Mouse (Mus musculus) adrenal gland, adult 8-10 months (tissue): ENCODE data around the gene Ddx6. TPM values are rescaled to one million over a fixed set of nuclear protein-coding genes. Genes with fewer than 3 reads are reported as not detected.

Experiments
- DNase-seq: peaks from one replicate; pipeline ENCODE4 v3.0.0; 2022
- total RNA-seq, 4 experiments: library from RNA; stranded (reverse); gene quantifications; 2 replicates each; pipeline ENCODE4 v1.2.4; 2022

Gene Ddx6
- total RNA-seq, 4 experiments from 2014 or later = 142 to 160 (median 152) TPM

DNA sequence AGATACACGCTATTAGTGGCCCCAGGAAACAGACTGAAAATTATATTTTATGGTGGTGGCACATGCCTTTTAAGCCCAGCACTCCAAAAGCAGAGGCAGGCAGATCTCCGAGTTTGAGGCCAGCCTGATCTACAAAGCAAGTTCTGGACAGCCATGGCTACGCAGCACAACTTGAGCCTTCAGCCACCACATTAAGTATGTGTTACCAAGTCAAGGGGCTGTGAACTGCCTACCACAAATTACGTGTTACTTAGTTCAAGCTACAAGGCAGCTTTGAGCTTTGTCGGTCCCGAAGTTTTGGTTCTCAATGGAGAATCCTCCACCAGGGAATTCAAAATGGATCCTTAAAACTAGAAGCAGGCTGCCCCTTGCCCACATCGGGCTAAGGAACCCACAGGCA is 38.4 kb downstream of the Ddx6 start:
- no peak for DNase-seq

DNA sequence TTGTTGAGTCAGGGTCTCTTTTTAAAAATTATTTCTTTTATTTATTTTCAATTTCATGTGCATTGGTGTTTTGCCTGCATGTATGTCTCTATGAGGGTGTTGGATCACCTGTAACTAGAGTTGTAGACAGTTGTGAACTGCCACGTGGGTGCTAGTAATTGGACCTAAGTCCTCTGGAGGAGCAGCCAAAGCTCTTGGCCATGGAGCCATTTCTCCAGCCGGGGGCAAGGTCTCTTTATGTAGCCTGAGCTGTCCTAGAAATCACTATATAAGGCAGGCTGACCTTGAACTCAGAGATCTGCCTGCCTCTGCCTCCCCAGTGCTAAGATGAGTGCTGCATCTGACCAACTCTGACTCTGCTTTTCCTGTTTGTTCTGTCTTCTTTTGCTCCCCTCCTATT is 39.5 kb downstream of the Ddx6 start:
- DNase-seq = no peak

DNA sequence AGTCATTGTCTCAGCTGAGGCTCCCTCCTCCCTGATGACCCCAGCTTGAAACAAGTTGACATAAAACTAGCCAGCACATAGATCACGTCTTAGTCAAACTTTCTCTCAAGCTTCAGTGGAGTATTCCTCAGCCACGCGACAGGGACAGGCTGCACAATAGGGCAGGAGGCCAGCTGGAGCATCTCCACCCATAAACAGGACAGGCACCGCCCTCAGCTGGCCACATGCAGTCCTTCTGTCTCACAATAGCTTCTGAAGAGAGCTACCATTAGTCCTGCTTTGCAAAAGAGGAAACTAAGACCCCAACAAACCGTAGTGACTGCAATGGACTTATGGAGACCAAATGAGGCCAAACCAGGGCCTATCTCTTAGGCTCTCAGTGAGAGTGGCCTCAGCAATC is 40.8 kb downstream of the Ddx6 start:
- no peak for DNase-seq

DNA sequence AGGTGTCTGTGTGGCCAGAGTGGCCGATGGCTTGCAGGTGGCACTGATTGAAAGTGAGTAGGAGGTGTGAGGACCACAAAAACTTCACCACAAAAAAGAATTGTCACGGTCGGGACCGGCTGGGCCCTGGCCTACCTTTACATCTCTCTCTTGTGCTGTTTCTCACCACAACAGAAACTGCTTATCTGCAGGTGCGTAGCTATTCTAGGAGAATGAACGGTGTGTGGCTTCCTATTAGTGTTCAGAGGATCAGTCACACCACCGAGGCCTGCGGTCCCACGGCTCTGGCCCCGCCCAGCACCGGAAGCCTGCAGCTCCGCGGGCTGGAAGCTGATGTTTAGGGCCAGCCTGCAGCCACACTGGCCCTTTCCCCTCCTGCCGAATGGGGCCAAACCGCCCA is 41.2 kb downstream of the Ddx6 start:
- no peak for DNase-seq

DNA sequence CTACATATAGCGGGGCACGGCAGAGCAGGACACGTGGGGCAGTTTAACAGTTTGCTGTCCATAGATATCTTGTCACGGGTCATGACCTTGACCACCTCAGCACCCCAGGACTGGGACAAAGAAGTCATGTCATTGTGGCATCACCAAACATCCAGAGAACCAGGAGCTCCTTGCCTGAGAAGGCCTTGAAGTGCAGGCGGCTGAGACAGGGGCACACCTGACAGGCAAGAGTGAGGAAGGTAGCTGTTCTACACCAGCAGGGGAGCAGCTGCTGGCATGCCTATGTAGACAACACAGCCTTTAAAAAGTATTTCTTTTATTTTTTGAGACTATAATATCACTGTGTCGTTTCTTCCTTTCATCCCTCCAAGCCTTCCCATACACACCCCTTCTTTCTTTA is 41.7 kb downstream of the Ddx6 start:
- DNase-seq = no peak

DNA sequence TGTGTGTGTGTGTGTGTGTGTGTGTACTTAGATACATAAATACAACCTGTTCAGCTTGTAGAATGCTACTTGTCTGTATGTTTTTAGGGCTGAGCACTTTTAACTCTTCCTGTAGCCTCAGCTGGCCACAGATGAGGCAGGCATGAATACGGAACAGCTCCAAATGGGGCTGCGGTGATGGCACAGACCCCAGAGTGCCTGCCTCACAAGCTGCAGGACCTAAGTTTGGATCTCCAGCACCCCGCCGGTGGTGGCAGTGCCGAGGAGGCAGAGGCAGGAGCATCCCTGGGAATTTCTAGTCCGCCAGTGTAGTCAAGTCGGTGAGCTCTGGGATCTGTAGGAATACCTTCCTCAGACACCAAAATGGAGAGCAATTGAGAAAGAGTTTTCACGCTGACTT is 42.3 kb downstream of the Ddx6 start:
- no peak for DNase-seq

DNA sequence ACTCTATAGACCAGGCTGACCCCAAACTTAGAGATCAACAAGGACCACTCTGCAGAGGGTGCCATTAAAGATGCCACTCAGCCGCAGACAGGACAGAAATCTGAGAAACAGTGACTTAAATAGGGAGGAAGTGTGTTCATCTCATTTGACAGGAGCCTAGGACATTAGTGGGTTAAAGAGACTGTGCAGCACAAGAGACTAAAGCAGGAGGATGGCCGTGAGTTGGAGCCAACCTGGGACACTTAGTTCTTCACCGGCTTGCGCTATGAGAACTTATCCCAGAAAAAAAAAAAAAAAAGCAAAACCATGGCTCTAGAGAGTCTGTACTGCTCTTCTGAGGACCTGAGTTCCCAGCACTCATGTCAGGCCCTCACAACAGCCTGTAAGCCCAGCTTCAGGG is 43.0 kb downstream of the Ddx6 start:
- no peak for DNase-seq

DNA sequence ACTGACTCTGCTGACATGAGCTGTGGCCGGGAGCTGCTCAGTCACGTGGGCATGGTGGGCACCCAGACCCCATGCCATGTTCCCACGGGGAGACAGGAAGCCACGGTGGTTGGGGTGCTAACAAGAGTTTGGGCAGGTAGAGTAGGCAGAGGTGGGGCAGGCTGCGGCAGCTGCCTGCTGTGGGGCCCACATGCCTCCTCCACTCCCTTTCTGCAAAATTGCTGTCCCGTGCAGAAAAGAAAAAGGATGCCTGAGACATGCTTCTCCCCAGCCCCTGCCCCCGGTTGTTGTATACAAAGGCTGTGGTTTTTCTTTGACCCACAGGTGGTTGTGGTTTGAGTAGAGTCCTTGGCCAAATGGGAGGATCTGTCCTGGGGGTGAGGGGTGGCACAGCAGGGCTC is 44.2 kb downstream of the Ddx6 start:
- DNase-seq = no peak

DNA sequence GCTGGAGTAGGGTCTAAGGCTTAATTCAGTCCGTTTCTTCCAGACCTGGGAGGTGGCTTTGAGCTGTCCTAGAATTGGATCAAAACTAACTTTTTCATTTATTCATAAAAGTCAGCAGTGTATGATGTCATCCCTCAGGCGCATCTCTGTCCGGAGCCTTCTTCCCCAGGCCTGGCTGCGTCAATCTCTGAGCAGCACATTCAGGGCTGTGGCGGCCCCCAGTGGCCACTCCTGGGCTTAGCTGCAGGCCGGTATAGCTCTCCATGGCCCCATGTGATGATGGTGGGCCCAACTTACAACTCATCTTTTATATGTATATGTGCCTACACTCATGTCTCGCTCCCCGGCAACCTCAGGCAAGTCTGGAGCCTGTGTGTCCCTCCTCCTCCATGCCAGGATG is 47.3 kb downstream of the Ddx6 start:
- peak; percentile 54 for DNase-seq

DNA sequence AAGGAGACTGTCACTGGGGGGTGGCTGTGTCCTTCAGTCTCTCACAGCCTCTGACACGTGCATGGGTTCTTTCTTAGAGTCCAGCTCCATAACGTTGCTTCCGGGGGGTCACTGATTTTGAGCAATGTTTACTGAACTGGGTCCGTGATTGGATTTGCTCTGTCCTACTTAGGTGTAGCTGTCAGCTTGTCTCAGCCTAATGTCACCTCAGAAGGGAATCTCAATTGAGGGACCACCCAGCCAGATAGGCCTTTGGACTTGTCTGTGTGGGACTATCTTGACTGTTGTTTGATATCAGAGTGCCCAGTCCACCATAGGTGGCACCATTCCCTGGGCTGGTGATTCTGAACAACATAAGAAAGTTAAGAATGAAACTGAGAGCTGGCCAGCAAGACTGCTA is 49.2 kb downstream of the Ddx6 start:
- DNase-seq = no peak

DNA sequence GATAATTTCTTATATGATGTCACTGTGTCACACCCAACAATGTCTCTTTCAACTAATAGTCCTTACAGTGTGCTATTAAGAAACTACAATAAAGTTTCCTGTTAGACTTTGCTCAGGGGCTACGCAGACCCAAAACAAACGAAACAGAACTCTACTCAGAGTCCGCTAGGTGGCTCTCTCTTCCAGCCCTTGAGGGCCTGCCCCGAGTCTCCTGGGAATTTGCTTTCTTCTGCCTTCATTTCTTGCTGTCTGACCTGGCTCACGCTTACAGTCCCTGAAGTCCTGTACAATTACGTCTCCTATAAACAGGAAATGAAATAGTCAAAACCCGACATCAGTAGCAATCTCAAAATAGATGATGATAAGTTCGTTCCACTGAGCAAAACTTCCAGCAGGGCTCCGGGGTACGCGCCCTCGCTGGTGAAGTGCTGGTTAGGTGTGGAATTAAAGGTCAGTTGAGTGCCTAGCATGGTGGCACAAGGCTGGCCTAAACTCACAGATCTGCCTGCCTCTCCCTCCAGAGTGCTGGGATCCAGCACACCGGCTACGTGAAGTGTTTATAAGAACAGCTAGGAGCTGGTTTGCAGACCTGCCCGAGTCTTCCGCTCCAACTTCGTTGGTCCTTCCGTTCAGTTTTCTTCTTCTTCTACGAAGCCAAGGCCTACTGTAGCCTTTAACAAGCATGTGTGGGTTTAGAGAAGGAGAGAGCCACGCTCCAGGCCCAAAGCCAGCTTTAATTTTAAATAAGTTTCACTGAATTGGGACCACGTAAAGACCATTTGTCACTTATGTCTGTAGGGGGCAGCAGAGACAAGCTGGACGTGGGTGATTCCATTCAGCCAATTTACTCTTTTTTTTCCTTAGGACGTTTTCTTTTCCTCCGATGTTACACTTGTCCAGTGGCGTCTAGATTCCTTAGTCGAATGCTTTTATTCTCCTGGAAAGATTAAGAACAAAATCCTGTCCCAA is 50.7 kb downstream of the Ddx6 start:
- DNase-seq = no peak

DNA sequence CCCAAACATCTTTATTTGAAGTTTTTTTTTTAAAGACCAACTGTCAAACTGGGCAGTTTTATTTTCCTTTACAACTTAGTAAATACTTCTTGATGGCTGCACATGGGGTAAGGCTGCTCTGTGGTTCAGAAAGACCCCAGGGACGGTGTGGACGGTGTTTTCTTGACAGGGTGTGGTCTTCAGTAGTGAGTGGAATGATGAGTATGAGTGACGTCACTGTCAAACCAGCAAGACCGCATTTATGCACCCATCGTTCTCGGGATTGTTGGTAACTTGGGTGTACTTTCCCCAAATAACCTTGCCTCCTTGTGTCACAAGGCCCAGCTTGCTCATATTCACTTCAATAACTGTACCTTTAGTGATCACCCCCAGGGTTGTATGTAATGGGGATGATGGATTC is 59.0 kb downstream of the Ddx6 start:
- no peak for DNase-seq

DNA sequence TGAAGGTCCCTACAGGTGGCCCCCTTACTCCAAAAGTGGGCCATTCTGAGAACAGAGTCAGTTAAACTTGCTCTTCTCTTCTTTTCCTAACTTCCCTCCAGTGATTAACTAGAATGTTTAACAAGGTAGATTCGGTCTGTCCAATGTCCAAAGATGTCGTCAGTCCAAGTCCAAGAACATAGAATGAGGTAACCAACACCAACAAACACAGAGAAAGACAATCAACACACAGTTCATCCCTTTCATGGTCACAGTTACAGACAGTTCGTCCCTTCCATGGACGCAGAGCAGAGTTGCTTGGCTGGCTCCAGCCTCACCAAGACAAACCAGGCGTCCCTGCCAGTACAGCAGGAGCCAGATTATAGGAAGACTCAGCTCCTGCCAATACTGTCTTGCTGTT is 66.7 kb downstream of the Ddx6 start:
- DNase-seq = no peak

DNA sequence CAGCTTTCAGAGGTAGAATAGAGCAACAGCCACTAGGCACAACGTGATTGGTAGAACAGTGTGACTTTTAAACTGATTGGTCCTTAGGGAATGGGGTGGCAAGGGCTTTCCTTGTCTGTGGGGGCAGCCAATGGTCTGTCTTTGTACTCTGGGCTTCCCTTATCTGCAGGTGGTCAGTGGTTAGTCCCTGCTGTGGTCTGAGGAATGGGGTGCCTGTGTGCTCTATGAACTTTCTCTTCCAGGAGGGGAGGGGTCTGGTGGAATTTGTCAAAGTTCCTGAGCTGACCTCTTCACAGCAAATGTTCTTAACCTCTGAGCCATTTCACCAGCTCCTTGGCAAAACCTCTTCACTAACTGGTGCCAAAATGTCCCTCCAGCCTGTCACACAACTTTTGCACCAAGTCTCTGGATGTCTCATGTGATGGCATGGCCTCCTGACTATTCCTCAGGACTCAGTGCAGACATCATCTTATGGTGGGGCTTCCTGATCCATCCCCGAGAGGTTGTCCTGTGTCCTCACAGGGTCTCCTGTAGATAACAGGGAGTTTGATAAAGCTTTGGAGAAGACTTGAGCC is 67.7 kb downstream of the Ddx6 start:
- DNase-seq = no peak

DNA sequence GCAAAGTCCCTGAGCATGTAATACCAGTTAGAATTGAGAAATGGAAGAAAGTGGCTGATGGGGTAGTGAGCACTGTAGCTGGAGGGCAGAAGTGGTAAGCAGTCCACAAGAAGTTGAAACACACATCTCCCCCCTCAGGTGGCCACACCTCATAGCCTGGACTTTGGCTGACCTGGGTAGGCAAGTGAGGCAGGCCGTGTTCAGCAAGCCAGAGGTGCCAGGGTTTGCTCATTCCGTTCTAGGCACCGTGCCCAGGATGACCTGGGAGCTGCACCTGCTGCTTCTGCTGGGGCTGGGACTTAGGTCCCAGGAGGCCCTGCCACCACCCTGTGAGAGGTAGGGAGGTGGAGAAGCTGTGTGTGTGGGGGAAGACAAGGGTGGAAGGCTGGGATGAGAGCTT is 68.3 kb downstream of the Ddx6 start, which contains the start of gene Treh:
Gene Treh (plus strand): TSS at position 229 of the 400 bp plus-strand sequence.
- DNase-seq = no peak

DNA sequence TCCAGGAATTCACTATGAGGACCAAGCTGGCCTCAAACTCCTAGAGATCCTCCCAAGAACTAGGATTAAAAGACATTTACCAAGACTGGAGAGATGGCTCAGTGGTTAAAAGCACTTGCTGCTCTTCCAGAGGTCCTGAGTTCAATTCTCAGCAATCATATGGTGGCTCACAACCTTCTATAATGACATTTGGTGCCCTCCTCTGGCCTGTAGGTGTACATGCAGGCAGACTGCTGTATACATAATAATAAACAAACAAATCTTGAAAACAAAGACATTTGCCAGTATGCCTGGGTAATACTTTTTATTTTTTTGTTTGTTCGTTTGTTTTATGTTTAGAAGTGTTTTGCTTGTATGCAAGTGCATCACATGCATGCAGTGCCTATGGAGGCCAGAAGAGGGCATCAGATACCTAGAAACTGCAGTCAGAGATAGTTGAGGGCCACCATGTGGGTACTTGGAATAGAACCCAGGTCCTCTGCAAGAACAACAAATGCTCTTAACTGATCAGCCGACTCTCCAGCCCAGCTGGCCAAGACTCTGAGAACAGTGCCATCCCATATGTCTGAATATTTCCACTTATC is 73.7 kb downstream of the Ddx6 start:
- no peak for DNase-seq

DNA sequence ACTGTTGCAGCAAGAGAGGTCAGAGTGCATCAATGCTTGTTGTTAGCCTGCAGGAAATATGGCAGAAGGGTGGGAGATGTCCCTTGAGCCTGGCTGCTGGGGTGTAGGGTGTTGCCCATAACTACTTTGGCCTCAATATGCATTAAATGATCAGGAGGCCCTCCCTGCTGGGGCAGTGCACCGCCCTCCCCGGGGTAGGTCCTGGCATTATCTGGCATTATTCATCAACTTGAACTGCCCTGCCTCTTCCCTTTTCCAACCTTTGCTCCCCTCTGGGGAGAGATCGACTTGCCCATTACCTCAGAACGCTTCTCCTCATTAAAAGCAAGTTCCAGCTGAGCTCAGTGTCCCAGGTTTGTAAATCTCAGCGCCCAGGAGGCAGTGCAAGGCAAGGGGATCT is 74.9 kb downstream of the Ddx6 start:
- no peak for DNase-seq

DNA sequence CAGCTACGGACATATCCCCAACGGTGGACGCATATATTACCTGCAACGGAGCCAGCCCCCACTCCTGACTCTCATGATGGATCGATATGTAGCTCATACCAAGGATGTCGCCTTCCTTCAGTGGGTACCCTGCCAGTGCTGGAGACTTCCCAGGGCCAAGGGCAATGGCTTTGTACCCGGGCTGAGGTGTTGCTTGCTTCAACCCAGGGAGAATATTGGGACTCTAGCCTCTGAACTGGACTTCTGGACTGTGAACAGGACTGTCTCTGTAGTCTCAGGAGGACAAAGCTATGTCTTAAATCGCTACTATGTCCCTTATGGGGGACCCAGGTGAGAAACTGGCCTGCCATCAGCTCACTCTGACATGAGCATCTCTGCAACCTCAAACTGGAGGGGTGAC is 78.4 kb downstream of the Ddx6 start:
- no peak for DNase-seq

DNA sequence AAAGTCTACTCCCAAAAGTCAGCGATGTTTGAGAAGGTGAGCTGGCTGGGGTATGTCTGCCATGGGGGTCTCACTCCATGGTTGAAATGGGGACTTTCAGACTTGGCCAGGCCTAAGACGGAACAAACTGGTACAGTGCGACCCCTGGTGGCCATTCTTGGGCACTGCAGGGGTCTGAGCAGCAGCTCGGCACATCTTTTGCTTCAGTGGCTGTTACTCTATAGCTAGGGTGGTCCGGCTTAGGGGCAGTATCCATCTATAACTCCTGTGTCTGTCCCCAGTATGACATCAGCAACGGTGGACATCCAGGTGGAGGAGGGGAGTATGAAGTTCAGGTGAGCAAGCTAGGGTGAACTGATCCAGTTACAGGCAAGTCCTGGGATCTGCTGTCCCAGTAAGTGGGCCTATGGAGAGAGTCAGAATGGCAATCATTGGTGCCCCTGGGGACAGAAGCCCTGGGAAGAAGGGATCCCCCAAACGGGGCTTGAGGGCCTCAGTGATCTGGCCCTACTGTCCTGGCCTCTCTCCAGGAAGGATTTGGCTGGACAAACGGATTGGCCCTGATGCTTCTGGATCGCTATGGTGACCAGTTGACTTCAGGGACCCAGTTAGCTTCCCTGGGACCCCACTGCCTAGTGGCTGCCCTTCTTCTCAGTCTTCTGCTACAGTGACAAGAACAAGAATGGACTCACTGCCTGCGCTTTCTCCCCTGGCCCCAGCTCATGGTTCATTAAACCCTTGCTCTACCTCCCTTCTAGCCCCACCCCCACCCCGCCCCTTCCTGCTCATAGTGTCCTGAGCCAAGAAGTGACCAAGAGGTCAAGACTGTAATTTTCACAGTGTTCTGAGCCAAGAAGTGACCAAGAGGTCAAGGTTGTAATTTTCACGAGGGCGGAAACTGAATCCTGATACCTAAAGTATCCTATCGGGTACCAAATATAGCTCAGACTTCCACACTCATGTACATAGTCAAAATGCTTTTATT is 80.9 kb downstream of the Ddx6 start:
- DNase-seq = no peak

DNA sequence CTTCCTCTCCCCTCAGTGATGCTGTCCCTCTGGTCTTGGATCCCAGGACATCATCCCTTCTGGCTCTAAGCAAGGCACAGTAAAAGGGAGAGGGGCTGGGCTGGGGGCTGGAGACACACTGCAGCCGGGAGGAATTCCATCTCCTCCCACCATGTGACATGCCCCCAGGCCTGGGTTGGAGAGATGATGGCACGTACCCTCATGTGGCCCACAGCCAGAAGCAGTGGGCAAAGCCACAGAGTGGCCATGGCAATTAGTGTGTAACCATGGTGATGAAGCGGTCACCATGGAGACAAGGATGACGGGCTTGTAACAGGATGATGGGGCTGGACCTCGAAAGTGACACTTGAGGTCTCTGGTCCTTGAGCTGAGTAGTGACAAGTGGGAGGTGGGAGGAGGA is 81.9 kb downstream of the Ddx6 start:
- no peak for DNase-seq

DNA sequence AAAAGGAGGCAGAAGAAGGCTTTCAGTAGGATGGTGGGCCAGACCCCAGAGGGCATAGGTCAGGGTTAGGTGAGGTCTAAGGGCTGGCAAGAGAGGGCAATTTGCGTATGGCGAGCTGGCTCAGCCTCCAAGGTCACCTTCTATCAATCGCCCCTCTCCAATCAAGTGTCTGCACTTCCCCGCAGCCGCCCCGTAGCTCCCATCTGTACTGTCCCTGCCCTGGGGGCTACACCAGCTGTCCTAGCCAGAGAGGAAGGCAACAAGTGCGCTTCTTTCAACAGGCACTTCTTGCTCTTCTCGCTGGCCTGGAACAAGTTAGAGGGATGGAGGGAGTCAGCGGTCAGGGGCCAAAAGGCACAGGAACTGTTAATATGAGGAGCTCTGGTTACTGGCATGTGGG is 83.3 kb downstream of the Ddx6 start:
- no peak for DNase-seq
